Mouse (Mus musculus): ENCODE results near the gene Lrrc59. TPM values are rescaled to one million over a fixed set of nuclear protein-coding genes. Genes with fewer than 3 reads are reported as not detected.

Lrrc59 gene
- polyA plus RNA-seq, 1 experiment: 346 TPM

DNA sequence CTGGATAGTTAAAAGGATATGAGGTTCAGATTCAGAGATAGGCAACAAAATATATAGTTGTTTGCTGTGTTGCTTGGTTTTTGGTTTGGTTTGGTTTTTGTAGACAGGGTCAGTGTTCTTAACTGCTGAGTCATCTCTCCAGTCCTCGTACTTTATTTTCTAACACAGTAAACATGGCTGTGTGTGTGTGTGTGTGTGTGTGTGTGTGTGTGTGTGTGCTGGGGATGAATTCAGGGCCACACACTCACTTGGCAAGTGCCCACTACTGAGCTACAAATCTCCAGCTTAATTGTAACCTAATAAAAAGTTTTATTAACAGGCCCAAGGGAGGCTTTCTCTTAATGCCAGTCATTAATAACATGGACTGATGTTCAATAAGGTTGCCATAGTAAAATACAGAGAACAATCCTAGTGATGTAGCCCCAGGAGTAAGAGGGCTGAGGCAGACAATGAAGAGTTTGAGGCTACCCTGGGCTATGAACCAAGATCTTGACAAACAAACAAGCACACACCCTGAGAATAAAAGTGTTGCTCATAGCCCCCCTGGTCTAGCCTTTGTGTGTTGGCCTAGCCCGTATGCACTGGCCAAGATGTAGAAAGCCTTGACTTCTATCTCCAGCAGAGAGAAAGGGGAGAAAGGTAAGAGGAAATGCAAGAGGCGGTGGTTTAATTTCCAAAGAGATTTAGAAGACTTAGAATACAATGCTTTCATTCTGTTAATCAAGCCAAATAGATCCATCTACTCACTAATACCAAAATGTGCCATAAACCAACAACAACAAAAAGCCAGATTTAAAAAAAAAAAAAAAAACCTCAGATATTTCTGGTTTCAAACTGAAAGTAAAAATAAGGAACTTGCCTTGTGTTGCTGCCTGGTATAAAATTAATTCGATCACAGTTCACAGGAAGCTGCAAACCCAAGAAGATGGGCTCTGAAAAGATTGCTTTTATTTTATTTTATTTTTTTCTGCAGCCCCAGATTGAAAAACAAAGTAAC is 18.5 kb upstream of the Lrrc59 start:
- TF ChIP-seq CEBPB (IDR thresholded peaks at IDR 0.05; ENCODE audit: low read depth) (no peak), MYOD1 (IDR thresholded peaks at IDR 0.05; ENCODE audit: control insufficient read depth, insufficient read length, low read depth) (no peak), MAX (IDR thresholded peaks at IDR 0.05) (no peak), FOSL1 (IDR thresholded peaks at IDR 0.05; ENCODE audit: insufficient read depth, low read length, poor library complexity, severe bottlenecking) (no peak), MYOG (IDR thresholded peaks at IDR 0.05; ENCODE audit: control insufficient read depth, extremely low read depth, insufficient read length) (no peak), USF1 (IDR thresholded peaks at IDR 0.05; ENCODE audit: low read depth) (no peak)
- no peak overlapping the region for H3ac ChIP-seq (ENCODE audit: control insufficient read depth, insufficient read length, low read depth)
- no peaks in the 10 kb centered on the region for H3K27me3 ChIP-seq (ENCODE audit: control insufficient read depth, insufficient read depth, insufficient read length)
- H3K4me3 ChIP-seq (ENCODE audit: insufficient read depth, poor library complexity, severe bottlenecking): no peak overlapping the region
- no peaks in the 10 kb centered on the region for H3K36me3 ChIP-seq (ENCODE audit: control insufficient read depth, insufficient read depth)
- no peaks in the 10 kb centered on the region for H3K79me3 ChIP-seq (ENCODE audit: low read depth)
- H3K79me2 ChIP-seq (ENCODE audit: control insufficient read depth, insufficient read depth): no peaks in the 10 kb centered on the region

DNA sequence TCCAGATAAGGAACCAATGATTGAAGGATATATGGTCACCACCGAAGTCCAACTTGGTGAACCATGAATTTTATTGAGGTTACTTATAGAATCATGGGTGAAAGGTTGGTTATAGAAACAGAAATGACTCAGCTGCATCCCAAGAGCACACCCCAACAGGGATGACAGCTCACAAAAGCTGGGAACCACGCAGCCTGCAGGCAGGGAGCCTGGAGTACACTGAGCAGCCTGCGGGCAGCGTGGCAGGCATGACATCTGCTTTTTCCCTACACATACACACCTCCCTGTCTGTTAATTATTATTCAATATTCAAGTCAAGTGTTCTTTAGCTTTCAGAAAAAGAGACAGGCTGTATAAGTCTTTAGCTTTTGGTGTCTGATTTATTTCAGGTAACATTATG is 15.0 kb upstream of the Lrrc59 start:
- H3K79me3 ChIP-seq (ENCODE audit: low read depth): no peaks in the 10 kb centered on the region
- H3K36me3 ChIP-seq (ENCODE audit: control insufficient read depth, insufficient read depth): no peaks in the 10 kb centered on the region
- H3ac ChIP-seq (ENCODE audit: control insufficient read depth, insufficient read length, low read depth): no peak overlapping the region
- TF ChIP-seq CTCF (IDR thresholded peaks at IDR 0.05; ENCODE audit: control insufficient read depth, insufficient read depth, insufficient read length) (no peak), MYOG (IDR thresholded peaks at IDR 0.05; ENCODE audit: control insufficient read depth, extremely low read depth, insufficient read length) (no peak), MYOD1 (IDR thresholded peaks at IDR 0.05; ENCODE audit: control insufficient read depth, insufficient read length, low read depth) (no peak), USF1 (IDR thresholded peaks at IDR 0.05; ENCODE audit: low read depth) (no peak), MAX (IDR thresholded peaks at IDR 0.05) (no peak), CEBPB (IDR thresholded peaks at IDR 0.05; ENCODE audit: low read depth) (no peak), FOSL1 (IDR thresholded peaks at IDR 0.05; ENCODE audit: insufficient read depth, low read length, poor library complexity, severe bottlenecking) (no peak)
- H3K79me2 ChIP-seq (ENCODE audit: control insufficient read depth, insufficient read depth): no peaks in the 10 kb centered on the region
- H3K4me3 ChIP-seq (ENCODE audit: insufficient read depth, poor library complexity, severe bottlenecking): no peak overlapping the region
- no peaks in the 10 kb centered on the region for H3K27me3 ChIP-seq (ENCODE audit: control insufficient read depth, insufficient read depth, insufficient read length)

DNA sequence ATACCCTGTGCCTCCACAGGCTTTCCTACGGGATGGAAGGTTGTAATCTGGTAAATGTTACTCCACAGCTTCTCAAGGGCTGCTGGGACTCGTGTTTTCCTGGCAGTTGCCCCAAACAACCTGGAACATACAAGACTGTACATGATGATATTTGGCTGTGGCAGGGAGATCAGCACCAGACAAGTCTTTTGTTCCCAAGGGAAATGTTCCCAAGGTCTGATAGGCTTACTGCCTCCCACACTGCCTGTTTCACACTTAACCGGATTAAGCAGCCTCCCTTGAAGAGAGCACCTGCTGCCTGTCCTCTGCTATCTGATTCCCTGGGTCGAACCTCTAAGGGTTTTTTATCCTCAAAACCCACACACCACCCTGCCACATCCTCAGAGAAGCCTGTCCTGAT is 14.1 kb upstream of the Lrrc59 start:
- H3ac ChIP-seq (ENCODE audit: control insufficient read depth, insufficient read length, low read depth): no peak overlapping the region
- no peaks in the 10 kb centered on the region for H3K79me3 ChIP-seq (ENCODE audit: low read depth)
- no peaks in the 10 kb centered on the region for H3K79me2 ChIP-seq (ENCODE audit: control insufficient read depth, insufficient read depth)
- H3K27me3 ChIP-seq (ENCODE audit: control insufficient read depth, insufficient read depth, insufficient read length): no peaks in the 10 kb centered on the region
- TF ChIP-seq MAX (IDR thresholded peaks at IDR 0.05): no peak
- TF ChIP-seq USF1 (IDR thresholded peaks at IDR 0.05; ENCODE audit: low read depth): no peak
- no peak for TF ChIP-seq CEBPB (IDR thresholded peaks at IDR 0.05; ENCODE audit: low read depth)
- no peak for TF ChIP-seq FOSL1 (IDR thresholded peaks at IDR 0.05; ENCODE audit: insufficient read depth, low read length, poor library complexity, severe bottlenecking)
- TF ChIP-seq MYOG (IDR thresholded peaks at IDR 0.05; ENCODE audit: control insufficient read depth, extremely low read depth, insufficient read length): no peak
- no peak for TF ChIP-seq CTCF (IDR thresholded peaks at IDR 0.05; ENCODE audit: control insufficient read depth, insufficient read depth, insufficient read length)
- no peak for TF ChIP-seq MYOD1 (IDR thresholded peaks at IDR 0.05; ENCODE audit: control insufficient read depth, insufficient read length, low read depth)
- no peak overlapping the region for H3K4me3 ChIP-seq (ENCODE audit: insufficient read depth, poor library complexity, severe bottlenecking)
- no peaks in the 10 kb centered on the region for H3K36me3 ChIP-seq (ENCODE audit: control insufficient read depth, insufficient read depth)

- H3K79me2 ChIP-seq (ENCODE audit: control insufficient read depth, insufficient read depth): no peaks in the 10 kb centered on the region
- H3K36me3 ChIP-seq (ENCODE audit: control insufficient read depth, insufficient read depth): no peaks in the 10 kb centered on the region
- no peak overlapping the region for H3K4me3 ChIP-seq (ENCODE audit: insufficient read depth, poor library complexity, severe bottlenecking)
- no peak overlapping the region for H3ac ChIP-seq (ENCODE audit: control insufficient read depth, insufficient read length, low read depth)
- H3K79me3 ChIP-seq (ENCODE audit: low read depth): no peaks in the 10 kb centered on the region
- no peak for TF ChIP-seq MAX (IDR thresholded peaks at IDR 0.05)
- no peak for TF ChIP-seq FOSL1 (IDR thresholded peaks at IDR 0.05; ENCODE audit: insufficient read depth, low read length, poor library complexity, severe bottlenecking)
- TF ChIP-seq CTCF (IDR thresholded peaks at IDR 0.05; ENCODE audit: control insufficient read depth, insufficient read depth, insufficient read length): no peak
- TF ChIP-seq CEBPB (IDR thresholded peaks at IDR 0.05; ENCODE audit: low read depth): no peak
- TF ChIP-seq MYOD1 (IDR thresholded peaks at IDR 0.05; ENCODE audit: control insufficient read depth, insufficient read length, low read depth): no peak
- TF ChIP-seq MYOG (IDR thresholded peaks at IDR 0.05; ENCODE audit: control insufficient read depth, extremely low read depth, insufficient read length): no peak
- no peak for TF ChIP-seq USF1 (IDR thresholded peaks at IDR 0.05; ENCODE audit: low read depth)
- no peaks in the 10 kb centered on the region for H3K27me3 ChIP-seq (ENCODE audit: control insufficient read depth, insufficient read depth, insufficient read length)
Observed at GRCm38 (mm10) chr11:94617646-94618045, 11.9 kb upstream of the Lrrc59 start.

GRCm38 (mm10) chr11:94620766-94621457 is 8.7 kb upstream of the Lrrc59 start:
- TF ChIP-seq MYOD1 (IDR thresholded peaks at IDR 0.05; ENCODE audit: control insufficient read depth, insufficient read length, low read depth) (no peak), CTCF (IDR thresholded peaks at IDR 0.05; ENCODE audit: control insufficient read depth, insufficient read depth, insufficient read length) (no peak), CEBPB (IDR thresholded peaks at IDR 0.05; ENCODE audit: low read depth) (no peak), USF1 (IDR thresholded peaks at IDR 0.05; ENCODE audit: low read depth) (no peak), MYOG (IDR thresholded peaks at IDR 0.05; ENCODE audit: control insufficient read depth, extremely low read depth, insufficient read length) (no peak), MAX (IDR thresholded peaks at IDR 0.05) (no peak)
- Histone ChIP-seq H3K4me3 (ENCODE audit: insufficient read depth, poor library complexity, severe bottlenecking) (no peak overlapping the region), H3K79me2 (ENCODE audit: control insufficient read depth, insufficient read depth) (no peaks in the 10 kb centered on the region), H3K36me3 (ENCODE audit: control insufficient read depth, insufficient read depth) (no peaks in the 10 kb centered on the region), H3K79me3 (ENCODE audit: low read depth) (no peaks in the 10 kb centered on the region), H3ac (ENCODE audit: control insufficient read depth, insufficient read length, low read depth) (no peak overlapping the region), H3K27me3 (ENCODE audit: control insufficient read depth, insufficient read depth, insufficient read length) (no peaks in the 10 kb centered on the region)
